Mouse (Mus musculus): Measurements from ENCODE around the gene Tbcd.

GRCm38 (mm10) chr11:121641501-121642145 lies 189.9 kb downstream of the Tbcd start:
- TF ChIP-seq CTCF (IDR thresholded peaks at IDR 0.05; ENCODE audit: extremely low read depth, insufficient read length, insufficient replicate concordance, low read depth, low read length), result no peak
- no peak for TF ChIP-seq POLR2A (IDR thresholded peaks at IDR 0.05; ENCODE audit: low read depth, low read length)
